Mouse (Mus musculus) regulatory T cell (primary cell): ENCODE data around the gene Tubgcp2.

Source experiments
- in situ Hi-C: fragments of 300-600 bp; cut with MboI, MseI; formaldehyde crosslinking; loops from one replicate; pipeline ENCODE4 v1.15.1; 2025; ENCODE audit warnings: high pct_unique_total_duplicates

The Tubgcp2 gene

DNA sequence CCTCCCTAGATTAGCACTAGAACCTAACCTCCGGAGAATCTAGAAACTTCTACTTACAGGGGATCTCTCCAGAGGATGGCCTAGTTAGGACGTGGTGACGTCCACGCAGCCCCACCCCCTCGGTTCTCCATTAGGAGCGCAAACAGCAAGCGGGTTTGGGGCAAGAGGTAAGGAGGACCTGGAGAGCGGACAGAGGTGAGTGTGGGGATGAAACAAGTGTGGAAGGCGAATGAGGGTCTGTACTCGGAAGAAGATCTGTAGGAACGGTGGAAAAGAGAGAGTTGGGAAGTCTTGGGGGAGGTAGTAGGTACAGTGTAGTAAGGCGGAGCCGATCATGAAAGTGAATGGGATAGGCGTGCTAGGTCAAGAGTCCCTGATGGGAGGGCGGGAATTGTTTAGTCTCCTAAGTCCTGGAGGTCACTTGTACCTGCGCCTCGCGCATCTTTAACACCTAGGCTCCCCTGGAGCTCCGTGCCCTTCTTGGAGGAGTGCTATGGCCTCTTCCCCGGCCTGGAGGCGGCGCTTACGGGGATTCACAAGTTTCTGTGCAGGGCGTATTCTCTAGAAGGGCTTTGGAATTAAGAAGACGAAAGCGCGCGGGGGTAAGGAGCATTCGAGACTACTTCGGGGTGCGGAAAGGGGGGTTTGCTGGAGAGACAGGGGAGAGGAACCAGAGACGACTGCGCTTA, 86.0 kb downstream of the Tubgcp2 start:
- in situ Hi-C loops, result no loop called here

DNA sequence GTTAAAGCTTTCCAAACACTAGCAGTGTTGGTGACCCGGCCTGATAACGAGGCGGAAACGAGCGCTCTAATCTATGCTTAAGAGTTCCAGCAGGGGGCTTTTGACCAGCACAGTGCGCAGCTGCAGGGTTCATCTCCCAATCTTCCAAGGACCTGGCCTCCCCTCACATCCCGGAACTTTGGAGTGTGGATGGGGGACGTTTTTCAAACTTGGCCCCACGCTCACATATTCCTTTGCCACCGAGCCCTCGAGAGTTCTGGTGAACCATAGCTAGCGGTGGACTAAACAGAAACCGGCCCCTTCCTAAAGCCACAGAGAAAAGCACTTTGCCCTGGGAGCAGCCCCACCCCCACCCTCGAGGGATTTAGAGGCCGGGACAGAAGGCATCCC, 86.6 kb downstream of the Tubgcp2 start:
- in situ Hi-C loops, result no loop called here

- in situ Hi-C loops, result no loop called here
Measured at GRCm38 (mm10) chr7:139946032-139946431, 90.4 kb downstream of the Tubgcp2 start.
